Mouse (Mus musculus): Measurements from ENCODE around the gene Nlrx1. TPM values are rescaled to one million over a fixed set of nuclear protein-coding genes. Genes with fewer than 3 reads are reported as not detected.

Nlrx1 gene
- polyA plus RNA-seq, 1 experiment from 2014 or later, result 6.8 TPM

GRCm38 (mm10) chr9:44261388-44261787 is 7.0 kb downstream of the Nlrx1 start:
- no peaks in the 10 kb centered on the region for H3K9me3 ChIP-seq (replicated peaks; ENCODE audit: low read length)
- ATAC-seq (replicated peaks; ENCODE audit: low FRiP score, low read depth) (no peak), DNase-seq (ENCODE audit: low spot score) (no peak)
- H3K4me3 ChIP-seq (replicated peaks; ENCODE audit: low read depth, low read length), result no peak overlapping the region
- no peaks in the 10 kb centered on the region for H3K4me1 ChIP-seq (replicated peaks; ENCODE audit: insufficient read depth, low read length)
- no peaks in the 10 kb centered on the region for H3K36me3 ChIP-seq (ENCODE audit: insufficient read depth, low read length)
- no peak overlapping the region for H3K4me2 ChIP-seq (ENCODE audit: low read length)
- H3K9ac ChIP-seq (ENCODE audit: low read depth, low read length), result no peak overlapping the region
- WGBS, result 87% methylated on average over 14 of the region's 14 CpGs
- no peaks in the 10 kb centered on the region for H3K27me3 ChIP-seq (ENCODE audit: insufficient read depth, low read length)
- H3K27ac ChIP-seq, result no peak overlapping the region
- no peak for TF ChIP-seq CTCF (IDR thresholded peaks at IDR 0.05; ENCODE audit: low read depth)

GRCm38 (mm10) chr9:44259014-44259413 is 9.4 kb downstream of the Nlrx1 start:
- Histone ChIP-seq H3K9me3 (replicated peaks; ENCODE audit: low read length) (no peaks in the 10 kb centered on the region), H3K4me3 (replicated peaks; ENCODE audit: low read depth, low read length) (no peak overlapping the region), H3K27ac (no peak overlapping the region), H3K4me1 (replicated peaks; ENCODE audit: insufficient read depth, low read length) (no peaks in the 10 kb centered on the region; the same call in 1 of the 2 replicates), H3K9ac (ENCODE audit: low read depth, low read length) (no peak overlapping the region), H3K36me3 (ENCODE audit: insufficient read depth, low read length) (no peaks in the 10 kb centered on the region), H3K4me2 (ENCODE audit: low read length) (no peak overlapping the region), H3K27me3 (ENCODE audit: insufficient read depth, low read length) (no peaks in the 10 kb centered on the region)
- WGBS, result 85% methylated on average over 10 of the region's 10 CpGs
- no peak for ATAC-seq (replicated peaks; ENCODE audit: low FRiP score, low read depth)
- DNase-seq (ENCODE audit: low spot score), result no peak
- TF ChIP-seq CTCF (IDR thresholded peaks at IDR 0.05; ENCODE audit: low read depth), result no peak

- WGBS, result 84% methylated on average over 8 of the region's 8 CpGs
- H3K4me3 ChIP-seq (replicated peaks; ENCODE audit: low read depth, low read length), result no peak overlapping the region
- TF ChIP-seq CTCF (IDR thresholded peaks at IDR 0.05; ENCODE audit: low read depth), result no peak
- no peak for ATAC-seq (replicated peaks; ENCODE audit: low FRiP score, low read depth)
- no peak overlapping the region for H3K9ac ChIP-seq (ENCODE audit: low read depth, low read length)
- H3K36me3 ChIP-seq (ENCODE audit: insufficient read depth, low read length), result no peaks in the 10 kb centered on the region
- H3K9me3 ChIP-seq (replicated peaks; ENCODE audit: low read length), result no peaks in the 10 kb centered on the region
- H3K4me2 ChIP-seq (ENCODE audit: low read length), result no peak overlapping the region
- no peaks in the 10 kb centered on the region for H3K27me3 ChIP-seq (ENCODE audit: insufficient read depth, low read length)
- no peaks in the 10 kb centered on the region; the same call in 1 of the 2 replicates for H3K4me1 ChIP-seq (replicated peaks; ENCODE audit: insufficient read depth, low read length)
- no peak for DNase-seq (ENCODE audit: low spot score)
- H3K27ac ChIP-seq, result no peak overlapping the region
Observed at GRCm38 (mm10) chr9:44256213-44256612, 12.2 kb downstream of the Nlrx1 start.

- no peak overlapping the region for H3K4me2 ChIP-seq (ENCODE audit: low read length)
- ATAC-seq (replicated peaks; ENCODE audit: low FRiP score, low read depth) (no peak), DNase-seq (ENCODE audit: low spot score) (no peak)
- TF ChIP-seq CTCF (IDR thresholded peaks at IDR 0.05; ENCODE audit: low read depth), result no peak
- no peaks in the 10 kb centered on the region for H3K36me3 ChIP-seq (ENCODE audit: insufficient read depth, low read length)
- no peaks in the 10 kb centered on the region for H3K9me3 ChIP-seq (replicated peaks; ENCODE audit: low read length)
- H3K4me1 ChIP-seq (replicated peaks; ENCODE audit: insufficient read depth, low read length), result peaks cover 3% of the 10 kb centered on the region
- H3K27ac ChIP-seq, result no peak overlapping the region
- 69% methylated on average over 6 of the region's 6 CpGs for WGBS
- no peaks in the 10 kb centered on the region for H3K27me3 ChIP-seq (ENCODE audit: insufficient read depth, low read length)
- H3K4me3 ChIP-seq (replicated peaks; ENCODE audit: low read depth, low read length), result no peak overlapping the region
- H3K9ac ChIP-seq (ENCODE audit: low read depth, low read length), result no peak overlapping the region
Observed at GRCm38 (mm10) chr9:44255136-44255521, 13.3 kb downstream of the Nlrx1 start.

- no peak overlapping the region for H3K4me3 ChIP-seq (replicated peaks; ENCODE audit: low read depth, low read length)
- ATAC-seq (replicated peaks; ENCODE audit: low FRiP score, low read depth) (no peak), DNase-seq (ENCODE audit: low spot score) (no peak)
- no peak overlapping the region for H3K9ac ChIP-seq (ENCODE audit: low read depth, low read length)
- TF ChIP-seq CTCF (IDR thresholded peaks at IDR 0.05; ENCODE audit: low read depth), result no peak
- H3K36me3 ChIP-seq (ENCODE audit: insufficient read depth, low read length), result no peaks in the 10 kb centered on the region
- H3K9me3 ChIP-seq (replicated peaks; ENCODE audit: low read length), result no peaks in the 10 kb centered on the region
- WGBS, result 18% methylated on average over 5 of the region's 5 CpGs
- H3K4me1 ChIP-seq (replicated peaks; ENCODE audit: insufficient read depth, low read length), result peaks cover 8% of the 10 kb centered on the region
- H3K4me2 ChIP-seq (ENCODE audit: low read length), result no peak overlapping the region
- H3K27me3 ChIP-seq (ENCODE audit: insufficient read depth, low read length), result no peaks in the 10 kb centered on the region
- H3K27ac ChIP-seq, result no peak overlapping the region
Observed at GRCm38 (mm10) chr9:44254508-44255135, 13.8 kb downstream of the Nlrx1 start.

- TF ChIP-seq CTCF (IDR thresholded peaks at IDR 0.05; ENCODE audit: low read depth), result no peak
- WGBS, result 79% methylated on average over 6 of the region's 6 CpGs
- DNase-seq (ENCODE audit: low spot score), result no peak
- no peaks in the 10 kb centered on the region for H3K36me3 ChIP-seq (ENCODE audit: insufficient read depth, low read length)
- no peak overlapping the region for H3K27ac ChIP-seq
- H3K4me3 ChIP-seq (replicated peaks; ENCODE audit: low read depth, low read length), result no peak overlapping the region
- H3K9ac ChIP-seq (ENCODE audit: low read depth, low read length), result no peak overlapping the region
- no peaks in the 10 kb centered on the region for H3K9me3 ChIP-seq (replicated peaks; ENCODE audit: low read length)
- no peak overlapping the region for H3K4me2 ChIP-seq (ENCODE audit: low read length)
- H3K4me1 ChIP-seq (replicated peaks; ENCODE audit: insufficient read depth, low read length), result peaks cover 12% of the 10 kb centered on the region
- no peak for ATAC-seq (replicated peaks; ENCODE audit: low FRiP score, low read depth)
- no peaks in the 10 kb centered on the region for H3K27me3 ChIP-seq (ENCODE audit: insufficient read depth, low read length)
Observed at GRCm38 (mm10) chr9:44253441-44253840, 15.0 kb downstream of the Nlrx1 start.

- Histone ChIP-seq H3K4me3 (replicated peaks; ENCODE audit: low read depth, low read length) (no peak within 1 kb of the TSS; the same call in 1 of the 2 replicates), H3K9me3 (replicated peaks; ENCODE audit: low read length) (no peaks in the 10 kb centered on the region), H3K4me1 (replicated peaks; ENCODE audit: insufficient read depth, low read length) (peaks cover 12% of the 10 kb centered on the region), H3K27me3 (ENCODE audit: insufficient read depth, low read length) (no peaks in the 10 kb centered on the region), H3K36me3 (ENCODE audit: insufficient read depth, low read length) (no peaks in the 10 kb centered on the region), H3K4me2 (ENCODE audit: low read length) (peak within 1 kb of the TSS; percentile 26), H3K9ac (ENCODE audit: low read depth, low read length) (no peak within 1 kb of the TSS), H3K27ac (0 out of 2 replicates have a peak within 1 kb of the TSS, but pooled peaks have one; percentile 36)
- peak; percentile 27 for DNase-seq (ENCODE audit: low spot score)
- no peak for TF ChIP-seq CTCF (IDR thresholded peaks at IDR 0.05; ENCODE audit: low read depth)
- 56% methylated on average over 10 of the region's 10 CpGs for WGBS
- peak; percentile 67 for ATAC-seq (replicated peaks; ENCODE audit: low FRiP score, low read depth)
Observed at GRCm38 (mm10) chr9:44251314-44251713, 17.1 kb downstream of the Nlrx1 start, which contains the start of gene Pdzd3. Gene Pdzd3, minus strand, starts transcription at chr9:44251471.

All from kidney, postnatal 0 days (tissue).